Mouse (Mus musculus) lung, adult 18-20 months (tissue): ENCODE measurements at regions not wholly inside any gene's neighbourhood (a gene's known extent, or its start where the extent isn't known, plus 50 kb on each side); places are given as distances from the start of the nearest gene placed in this dataset.

ENCODE experiments used
- DNase-seq, 2 experiments: peaks; one replicate each; pipeline ENCODE4 v3.0.0; 2022; ENCODE audit warnings: mixed read lengths in 2 of 2

DNA sequence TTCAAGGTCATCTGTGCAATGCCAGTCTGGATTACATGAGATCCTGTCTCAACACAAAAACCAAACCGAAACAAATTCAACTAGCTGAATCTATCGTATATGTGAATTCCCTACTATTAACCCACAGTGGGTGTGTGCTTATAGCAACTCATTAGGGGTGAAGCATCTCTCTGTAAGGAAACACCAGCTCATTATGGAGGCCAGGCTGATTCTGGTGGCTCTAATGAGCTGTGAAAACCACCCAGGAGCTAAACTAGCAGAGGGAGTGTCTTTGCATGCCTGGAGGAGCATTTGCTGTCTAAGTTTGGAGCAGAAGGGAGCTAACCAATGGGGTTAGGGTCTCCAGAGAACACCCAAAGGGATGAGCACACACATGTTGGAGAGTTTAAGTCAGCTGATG lies 54.1 kb upstream of the Adamts2 start:
- DNase-seq = no peak

DNA sequence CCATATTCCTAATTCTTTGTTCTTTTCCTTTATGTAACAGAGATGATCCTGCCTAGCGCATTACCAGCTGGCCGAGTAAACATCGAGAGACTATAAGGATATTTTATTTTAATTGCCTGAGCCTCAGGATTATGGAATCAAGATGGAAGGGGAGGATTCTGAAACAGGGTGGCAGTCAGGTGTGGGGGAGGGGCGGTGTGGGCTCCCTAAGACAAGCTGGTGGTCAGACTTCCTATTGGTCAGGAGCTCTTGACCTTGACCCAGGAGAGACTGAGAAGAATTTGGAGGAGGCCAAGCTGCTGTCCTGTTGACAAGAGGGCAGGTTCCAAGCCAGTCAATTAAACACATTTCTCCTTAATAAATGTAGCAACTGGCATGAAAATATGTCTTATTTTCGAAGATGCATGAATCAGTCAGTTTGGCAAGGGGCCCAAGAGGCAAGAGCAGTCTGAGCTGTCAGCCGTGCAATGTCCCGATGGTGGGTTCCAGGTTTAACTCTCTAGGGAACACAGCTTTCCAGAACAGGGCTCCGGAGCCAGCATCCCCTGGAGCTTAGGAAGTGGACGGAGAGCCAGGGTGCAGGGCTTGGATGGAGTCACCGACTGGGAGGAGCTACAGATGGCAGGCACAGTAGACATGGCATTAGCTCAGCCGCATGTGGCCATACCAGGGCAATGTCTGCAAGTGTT lies 55.3 kb upstream of the Adamts2 start:
- peak in 1 of 2 experiments; percentile 6 for DNase-seq

DNA sequence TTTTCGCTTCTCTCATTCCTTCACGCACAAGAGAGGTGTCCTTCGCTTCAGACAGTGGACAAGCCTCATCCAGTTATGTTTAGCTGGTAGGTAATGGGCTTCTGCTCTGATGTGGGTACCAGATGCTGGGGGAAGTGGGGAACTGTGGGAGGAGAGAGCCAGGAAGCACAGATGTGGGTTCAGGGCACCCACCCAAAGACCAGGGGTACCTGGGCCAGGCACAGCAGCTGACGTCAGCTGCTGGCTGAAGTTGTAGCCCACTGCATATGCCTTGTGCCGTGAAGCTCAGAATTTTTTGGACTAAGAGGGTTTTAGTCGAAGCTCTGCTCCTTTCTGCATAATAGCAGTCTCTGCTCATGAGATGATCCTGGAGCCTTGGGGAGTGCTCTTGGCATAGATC lies 56.5 kb upstream of the Adamts2 start:
- DNase-seq = no peak

DNA sequence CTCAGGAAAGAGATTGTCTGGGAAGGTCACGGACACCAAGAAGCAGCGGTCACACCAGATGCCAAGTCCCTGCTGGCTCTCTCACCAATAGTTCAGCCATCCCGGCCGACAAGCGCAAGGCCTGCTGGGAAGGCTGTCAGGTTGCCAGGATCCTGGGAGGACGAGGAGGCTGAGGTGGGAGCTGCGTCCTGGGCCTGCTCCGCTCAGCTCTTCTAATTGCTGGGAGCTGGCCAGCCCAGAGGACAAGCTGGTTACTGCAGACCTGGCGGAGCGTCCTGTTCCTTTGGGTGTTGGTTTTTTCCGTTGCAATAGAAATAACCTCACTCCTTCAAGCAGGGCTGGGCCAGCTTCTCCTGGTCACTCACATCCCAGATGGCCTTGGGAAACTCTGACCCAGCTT lies 61.7 kb upstream of the Adamts2 start:
- peak in 1 of 2 experiments; percentile 9 for DNase-seq

DNA sequence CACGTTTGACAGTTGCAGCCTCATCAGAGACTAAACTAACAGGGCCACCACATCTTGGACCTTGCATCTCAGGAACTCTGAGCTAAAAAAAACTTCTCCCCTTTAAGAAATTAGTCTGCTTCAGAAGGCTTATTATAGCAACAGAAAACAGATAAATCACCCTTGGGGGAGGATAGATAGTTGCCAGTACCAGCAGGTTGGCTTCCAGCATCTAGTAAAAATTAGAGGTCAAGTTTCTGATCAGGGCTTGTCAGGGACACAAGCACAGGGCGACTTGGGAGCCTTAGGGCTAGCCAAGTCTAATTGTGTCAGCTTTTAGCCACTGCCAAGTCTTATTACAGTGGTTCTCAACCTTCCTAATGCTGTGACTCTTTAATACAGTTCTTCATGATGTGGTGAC lies 67.6 kb upstream of the Adamts2 start:
- no peak for DNase-seq

DNA sequence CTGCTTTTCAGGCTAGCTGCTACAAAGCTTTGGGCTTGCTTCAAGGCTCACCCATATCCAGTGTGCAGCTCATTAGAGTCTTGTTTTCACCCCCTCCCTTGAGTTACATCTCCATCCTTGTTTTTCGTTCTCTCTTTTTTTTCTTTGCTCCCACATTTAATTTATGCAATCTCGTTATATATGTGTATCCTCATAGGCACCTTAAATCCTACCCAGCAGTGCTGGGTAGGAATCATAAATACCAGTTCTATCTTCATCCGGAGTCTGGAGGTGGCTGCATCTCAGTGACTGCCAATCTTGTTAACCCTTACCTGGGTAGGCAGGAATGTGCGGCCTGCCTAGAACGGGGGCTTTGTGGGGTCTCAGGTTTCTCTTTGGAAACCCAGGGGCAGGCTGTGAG lies 74.0 kb upstream of the Adamts2 start:
- DNase-seq = no peak

DNA sequence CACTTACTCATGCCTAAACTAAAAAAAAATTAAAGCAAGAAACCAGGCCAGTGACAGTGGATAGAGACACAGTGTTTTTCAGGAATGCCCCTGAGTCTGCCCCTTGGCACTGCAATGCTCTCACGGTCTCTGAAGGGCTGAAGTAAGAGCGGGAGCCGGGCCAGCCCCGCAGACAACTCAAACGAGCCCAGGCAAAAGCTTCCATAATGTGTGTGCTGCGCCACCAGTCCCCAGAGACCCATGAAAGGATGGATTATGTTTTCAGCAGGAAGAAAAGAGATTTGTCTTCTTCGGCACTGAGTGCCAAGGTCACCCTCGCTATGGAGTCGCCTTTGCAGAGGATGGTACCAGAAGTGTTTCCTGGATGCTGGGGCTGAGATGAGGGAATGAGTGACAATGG lies 81.7 kb upstream of the Adamts2 start:
- DNase-seq = no peak

DNA sequence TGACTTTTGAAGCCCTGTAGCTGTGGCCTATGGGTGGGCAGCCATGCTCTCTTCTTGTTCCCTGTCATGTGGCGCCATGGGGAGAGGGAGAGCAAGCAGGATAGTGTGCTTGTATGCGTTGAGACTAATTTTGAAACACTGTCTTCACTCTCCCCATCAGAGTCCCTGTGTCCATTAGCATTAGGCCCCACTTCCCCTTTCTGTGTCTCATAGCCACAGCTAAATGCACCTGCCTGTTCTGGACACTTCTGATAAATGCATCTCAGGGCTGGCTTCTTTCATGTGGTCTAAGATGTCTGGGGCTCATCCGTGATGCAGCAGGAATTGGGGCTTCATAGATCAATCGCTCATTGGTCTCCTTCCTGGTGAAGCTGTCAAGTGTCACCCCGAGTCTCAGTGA lies 77.0 kb upstream of the Rufy1 start:
- no peak for DNase-seq

DNA sequence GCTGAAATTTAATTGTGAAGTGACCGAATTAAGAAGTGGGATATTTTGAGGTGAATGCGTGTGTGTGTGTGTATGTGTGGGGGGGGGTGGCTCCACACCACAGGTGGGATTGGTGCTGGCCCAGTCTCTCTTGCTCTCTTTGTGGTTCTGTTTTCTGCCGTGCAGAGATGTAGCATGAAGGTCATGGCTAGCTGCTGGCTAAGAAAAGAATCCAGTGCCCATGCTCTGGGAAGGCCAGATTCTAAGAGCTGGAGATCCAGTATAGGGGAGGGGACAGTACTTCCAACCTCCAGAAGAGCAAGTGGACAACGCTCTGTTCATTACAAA lies 76.5 kb upstream of the Rufy1 start:
- DNase-seq = no peak

DNA sequence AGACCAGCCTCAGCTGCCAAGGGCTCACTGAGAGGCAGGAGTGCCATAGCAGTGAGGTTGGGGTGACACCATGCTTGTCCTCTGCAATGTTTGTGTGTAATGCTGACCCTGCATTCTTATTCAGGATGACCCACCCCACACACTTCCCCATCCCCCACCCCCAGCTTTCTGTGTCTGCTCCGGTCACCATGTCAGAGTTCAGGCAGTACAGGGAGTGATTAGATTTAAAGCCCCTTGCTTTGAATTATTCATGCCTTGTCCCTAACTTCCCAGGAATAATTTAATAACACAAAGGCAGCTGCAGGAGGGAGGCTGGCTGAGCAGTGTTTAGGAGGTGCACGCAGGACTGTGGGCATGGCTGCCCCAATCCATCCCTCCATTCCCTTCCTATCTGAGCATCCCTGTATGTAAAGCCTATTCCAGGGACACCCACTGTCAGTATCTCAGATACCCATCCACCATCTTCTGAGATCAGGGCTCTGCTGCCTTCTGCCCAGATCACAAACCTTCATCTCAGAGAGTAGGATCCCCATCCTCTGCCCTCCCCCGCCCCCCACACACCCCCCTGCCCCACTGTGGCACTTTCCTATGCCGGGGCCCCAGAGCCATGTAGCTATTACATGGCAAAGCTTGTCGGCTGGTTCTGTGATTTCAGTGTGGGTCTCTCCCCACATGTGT lies 76.0 kb upstream of the Rufy1 start:
- no peak for DNase-seq

DNA sequence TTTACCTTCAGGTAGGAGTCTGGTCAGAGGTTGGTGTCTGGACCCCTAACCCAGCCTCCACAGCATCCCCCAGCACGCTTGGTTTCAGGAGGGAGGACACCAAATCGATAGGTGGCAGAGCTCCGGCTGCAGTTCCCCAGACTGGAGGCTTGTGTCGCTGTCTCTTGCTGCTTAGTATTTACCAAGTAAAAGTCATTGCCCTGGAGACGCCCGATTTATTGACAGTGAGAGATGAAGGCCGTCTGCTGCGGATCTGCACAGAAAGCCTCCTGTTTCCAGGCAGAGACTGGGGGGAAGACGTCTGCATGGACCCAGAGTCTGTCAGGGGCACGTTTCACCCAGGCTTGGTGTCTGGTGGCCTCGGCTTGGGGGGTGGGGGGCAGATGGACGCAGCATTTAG lies 70.4 kb upstream of the Rufy1 start:
- DNase-seq = peak in 1 of 2 experiments; percentile 31

DNA sequence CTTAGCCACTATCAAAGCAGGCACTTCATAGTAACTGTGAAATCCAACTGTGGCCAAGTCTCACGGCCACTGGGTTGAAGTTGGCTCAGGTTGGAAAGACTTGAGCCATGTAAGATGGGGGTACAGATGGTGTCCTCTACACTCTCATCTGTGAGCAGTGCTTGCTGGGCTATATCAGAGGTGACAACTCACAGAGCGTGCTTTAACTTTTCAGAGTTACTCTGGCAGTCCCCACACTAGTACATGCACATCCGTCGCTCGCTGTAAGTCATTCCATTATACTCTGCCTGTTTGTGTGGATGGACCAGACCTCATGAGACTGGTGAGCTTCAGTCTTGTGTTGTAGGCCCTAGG lies 62.2 kb upstream of the Rufy1 start:
- no peak for DNase-seq

DNA sequence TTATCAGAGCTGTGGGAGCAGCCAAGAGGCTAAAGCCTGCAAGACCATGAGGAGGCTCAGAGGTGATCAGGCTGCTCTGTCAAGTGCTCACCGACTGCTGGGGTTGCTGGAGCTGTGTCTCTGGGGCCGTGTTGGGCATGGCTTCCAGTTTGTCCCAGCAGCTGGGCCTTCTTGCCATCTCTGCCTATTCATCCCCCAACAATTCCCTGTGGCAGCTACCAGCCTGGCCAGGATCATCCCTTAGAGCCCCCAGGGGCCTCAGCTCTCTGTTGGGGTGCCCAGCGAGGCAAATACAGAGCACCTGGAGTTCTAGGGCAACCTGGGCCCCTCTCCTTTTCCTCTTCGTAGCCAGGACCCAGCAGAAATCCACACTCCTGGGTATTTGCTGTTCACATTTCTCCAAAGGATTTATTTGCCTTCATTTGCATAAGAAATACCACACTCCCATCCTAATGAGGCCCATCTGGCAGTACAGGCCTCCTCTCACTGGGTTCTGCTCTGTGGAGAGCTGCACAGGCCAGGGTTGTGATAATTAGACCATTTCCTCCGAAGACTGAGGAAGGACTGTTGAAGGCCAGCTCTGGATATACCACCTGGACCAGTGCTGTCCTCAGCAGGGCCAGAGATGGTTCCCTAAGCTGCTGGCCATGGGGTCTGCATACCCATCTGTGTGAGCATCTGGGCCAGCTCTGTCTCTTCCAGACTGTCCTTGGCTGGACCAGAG lies 61.6 kb upstream of the Rufy1 start:
- DNase-seq = no peak

DNA sequence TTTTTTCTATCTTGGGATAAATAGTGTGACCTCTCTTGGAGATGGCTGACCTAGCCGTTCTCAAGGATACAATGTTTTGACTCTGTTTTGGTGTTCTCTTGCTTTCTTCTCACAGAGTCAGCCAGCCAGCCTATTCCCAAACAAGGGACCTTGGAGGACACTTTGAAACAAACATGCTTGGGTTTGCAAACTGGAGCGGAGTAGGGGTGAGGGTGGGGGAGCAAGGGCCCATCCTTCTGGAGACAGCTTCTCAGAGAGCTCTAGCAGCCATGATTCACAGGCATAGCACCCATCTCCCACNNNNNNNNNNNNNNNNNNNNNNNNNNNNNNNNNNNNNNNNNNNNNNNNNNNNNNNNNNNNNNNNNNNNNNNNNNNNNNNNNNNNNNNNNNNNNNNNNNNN lies 52.9 kb upstream of the Rufy1 start:
- no peak for DNase-seq

DNA sequence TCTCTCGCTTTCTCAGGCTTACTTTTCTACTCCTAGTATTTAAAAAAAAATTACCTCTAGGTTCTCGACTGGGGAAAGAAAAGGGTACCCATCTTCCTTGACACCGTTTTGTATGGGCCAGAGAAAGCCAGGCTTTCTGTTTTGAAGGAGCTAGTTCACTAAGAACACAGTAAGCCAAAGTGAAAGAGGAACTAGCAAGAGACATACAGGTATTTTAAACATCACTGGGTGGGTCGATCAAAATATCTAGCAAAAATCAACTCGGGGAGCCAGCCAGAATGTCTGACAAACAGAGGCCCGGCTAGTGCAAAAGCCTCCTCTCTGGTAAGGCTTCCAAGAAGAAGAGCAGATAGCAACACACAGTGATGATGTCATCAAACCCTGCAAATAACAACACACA lies 52.2 kb upstream of the Rufy1 start:
- no peak for DNase-seq

DNA sequence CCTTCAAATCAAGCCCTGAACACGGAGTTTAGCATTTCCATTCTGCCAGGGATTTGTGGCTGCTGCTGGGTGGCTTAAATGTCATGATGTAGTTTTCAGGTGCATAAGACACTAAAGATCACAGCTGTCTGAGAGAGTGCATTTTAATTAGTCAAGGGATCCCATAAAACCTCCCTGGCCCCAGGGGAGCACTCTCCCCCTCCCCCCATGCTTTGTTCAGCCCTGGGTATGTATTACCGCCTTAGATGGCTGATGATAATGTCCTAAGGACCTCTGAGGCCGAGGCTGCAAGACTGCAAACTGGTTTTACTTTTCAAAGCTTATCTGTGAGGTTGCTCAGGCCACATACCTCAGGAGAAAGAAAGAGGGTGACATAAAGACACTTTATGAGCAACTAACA lies 51.7 kb upstream of the Rufy1 start:
- no peak for DNase-seq
